Mouse (Mus musculus): Measurements from ENCODE around the gene Cenpb. TPM values are rescaled to one million over a fixed set of nuclear protein-coding genes. Genes with fewer than 3 reads are reported as not detected.

Cenpb gene
- total RNA-seq, 2 experiments from 2014 or later = 72.3 to 78.8 TPM

DNA sequence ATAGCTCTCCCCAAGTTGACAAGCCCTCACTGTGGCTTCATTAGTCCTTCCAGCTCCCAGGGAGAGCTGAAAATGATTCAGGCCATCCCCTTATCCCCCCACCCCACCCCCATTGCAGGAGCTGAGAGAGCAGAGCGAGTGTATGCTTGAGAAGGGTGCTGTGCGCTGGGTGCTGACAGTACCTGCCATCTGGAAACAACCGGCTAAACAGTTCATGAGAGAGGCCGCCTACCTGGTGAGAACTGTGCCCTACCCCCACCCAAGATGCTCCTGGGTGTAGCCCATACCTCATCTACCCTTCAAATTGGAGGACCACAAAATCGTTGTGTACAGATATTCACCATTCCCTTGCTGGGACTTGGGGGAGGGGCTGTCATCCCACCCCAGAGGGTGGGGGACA, 40.6 kb downstream of the Cenpb start:
- no peak for DNase-seq (ENCODE audit: low spot score in 2 of 2)
- no peak overlapping the region for H3K4me3 ChIP-seq
- H3K27ac ChIP-seq = no peak overlapping the region
- no peak for TF ChIP-seq CTCF (conservative IDR thresholded peaks at IDR 0.05)

GRCm38 (mm10) chr2:131138760-131139159, 41.1 kb downstream of the Cenpb start:
- TF ChIP-seq CTCF (conservative IDR thresholded peaks at IDR 0.05) = no peak
- no peak for DNase-seq (ENCODE audit: low spot score in 2 of 2)
- no peak overlapping the region for H3K27ac ChIP-seq
- no peak overlapping the region for H3K4me3 ChIP-seq

- no peak overlapping the region for H3K4me3 ChIP-seq
- no peak for DNase-seq (ENCODE audit: low spot score in 2 of 2)
- no peak overlapping the region for H3K27ac ChIP-seq
- no peak for TF ChIP-seq CTCF (conservative IDR thresholded peaks at IDR 0.05)
These were observed 41.6 kb downstream of the Cenpb start for GRCm38 (mm10) chr2:131138296-131138695.

DNA sequence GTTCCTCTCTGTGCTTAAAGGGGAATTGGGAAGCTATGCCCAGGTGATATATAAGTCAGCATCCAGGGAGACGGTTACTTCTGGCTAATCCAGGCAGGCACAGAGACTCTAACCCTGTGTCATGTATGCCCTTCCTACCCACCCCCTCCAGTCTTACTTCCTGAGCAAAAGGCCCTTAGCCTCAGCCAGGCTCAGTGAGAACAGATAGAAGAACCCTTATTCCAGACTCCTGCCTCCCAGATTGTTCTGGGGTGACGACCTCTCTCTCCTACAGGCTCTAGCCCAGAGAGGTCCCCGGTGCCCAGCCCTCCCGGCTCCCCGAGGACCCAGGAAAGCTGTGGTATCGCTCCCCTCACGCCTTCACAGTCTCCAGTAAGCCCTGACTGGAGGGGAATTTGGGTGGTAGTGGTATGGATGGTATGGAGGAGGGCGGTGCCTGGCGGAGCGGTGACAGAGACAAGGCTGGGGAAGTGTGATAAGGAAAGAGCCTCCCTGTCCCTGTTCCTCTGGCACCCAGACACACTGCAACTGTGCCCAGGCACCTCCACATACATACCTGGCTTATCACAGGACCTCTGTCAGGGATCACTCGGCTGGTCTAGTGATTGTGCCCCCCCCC, 44.2 kb downstream of the Cenpb start:
- no peak overlapping the region for H3K4me3 ChIP-seq
- no peak for DNase-seq (ENCODE audit: low spot score in 2 of 2)
- H3K27ac ChIP-seq = peak overlapping the region; percentile 61; the same call in 1 of the 2 replicates
- TF ChIP-seq CTCF (conservative IDR thresholded peaks at IDR 0.05) = no peak

DNA sequence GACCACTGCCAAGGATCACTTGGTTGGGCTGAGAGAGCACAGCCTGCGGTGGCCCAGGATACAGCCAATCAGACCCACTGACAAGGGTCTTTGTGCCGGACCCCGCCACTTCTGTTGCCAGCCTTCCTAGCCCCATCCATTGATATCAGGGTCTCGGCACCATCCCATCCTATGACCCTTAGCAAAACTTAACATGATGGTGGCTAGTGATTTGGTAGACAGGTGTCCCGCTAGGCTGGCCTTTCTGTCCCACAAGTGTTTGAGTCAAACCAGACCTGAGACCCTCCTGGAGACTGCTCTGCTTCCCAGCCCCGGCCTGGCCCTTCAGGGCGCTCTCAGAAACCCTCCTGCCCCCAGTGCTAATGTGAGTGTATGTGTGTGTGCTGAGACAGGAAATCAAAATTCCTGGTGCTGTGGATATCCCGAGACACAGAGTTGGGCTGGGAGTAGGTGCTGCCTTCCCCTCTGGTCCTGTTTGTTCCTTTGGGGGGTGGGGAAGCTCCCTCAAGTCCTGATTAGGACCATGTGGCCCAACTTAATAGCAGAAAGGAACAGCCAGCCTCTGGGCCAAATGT, 45.0 kb downstream of the Cenpb start:
- TF ChIP-seq CTCF (conservative IDR thresholded peaks at IDR 0.05) = no peak
- peak overlapping the region; percentile 61; the same call in 1 of the 2 replicates for H3K27ac ChIP-seq
- DNase-seq (ENCODE audit: low spot score in 2 of 2) = no peak

DNA sequence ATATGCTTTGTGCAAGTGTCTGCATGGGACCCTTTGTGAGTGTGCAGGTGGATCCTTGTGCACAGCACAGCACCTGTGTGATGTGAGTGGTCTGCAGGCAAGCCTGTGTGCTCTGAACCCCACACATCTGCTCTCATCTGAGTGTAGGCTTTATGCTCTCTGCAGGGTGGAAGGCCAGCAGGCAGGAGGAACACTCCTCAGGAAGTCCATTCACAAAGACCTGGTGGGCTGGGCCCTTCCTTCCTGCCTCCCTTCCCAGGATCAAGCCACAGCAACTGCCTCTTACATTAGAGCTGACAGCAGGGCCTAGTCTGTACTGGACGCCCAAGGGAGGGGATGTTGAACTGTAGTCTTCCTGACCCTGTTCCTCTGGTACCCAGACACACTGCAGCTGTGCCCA, 45.5 kb downstream of the Cenpb start:
- no peak for TF ChIP-seq CTCF (conservative IDR thresholded peaks at IDR 0.05)
- no peak for DNase-seq (ENCODE audit: low spot score in 2 of 2)
- no peak overlapping the region for H3K4me3 ChIP-seq
- H3K27ac ChIP-seq = peak overlapping the region; percentile 61; the same call in 1 of the 2 replicates

More for the DNA sequence above, 45.0 kb downstream of the Cenpb start:
- no peak overlapping the region for H3K4me3 ChIP-seq

DNA sequence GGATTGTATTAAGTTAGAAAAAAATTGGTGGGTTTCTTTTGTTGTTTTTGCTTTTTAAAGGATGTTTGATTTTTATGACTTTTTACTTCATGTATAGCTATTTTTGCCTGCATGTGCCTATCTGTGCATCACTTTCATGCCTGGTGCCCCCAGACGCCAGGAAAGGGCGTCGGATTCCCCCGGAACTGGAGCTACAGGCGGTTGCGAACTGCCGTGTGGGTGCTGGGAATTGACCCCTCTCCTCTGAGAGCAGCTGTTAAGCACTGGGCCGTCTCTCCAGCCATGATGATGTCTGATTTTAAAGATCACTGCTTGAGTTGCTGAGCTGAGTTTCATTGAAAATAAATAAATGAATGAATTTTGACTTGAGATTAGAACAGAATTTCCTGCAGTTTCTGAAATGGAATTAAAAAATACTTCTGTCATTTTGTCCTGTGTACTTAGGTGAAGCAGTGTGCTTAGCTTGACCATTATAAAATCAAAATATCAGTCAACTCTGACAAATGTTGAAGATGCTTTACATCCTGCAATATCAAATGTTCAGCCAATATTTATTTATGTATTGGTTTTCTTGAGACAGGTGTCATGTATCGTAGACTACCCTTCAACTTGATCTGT, 46.8 kb downstream of the Cenpb start, which contains the start of gene Gm11037:
Gene Gm11037, plus strand, starts transcription at position 568 of the 618 bp plus-strand sequence.
- no peak for DNase-seq (ENCODE audit: low spot score in 2 of 2)
- H3K4me3 ChIP-seq = no peak within 1 kb of the TSS
- TF ChIP-seq CTCF (conservative IDR thresholded peaks at IDR 0.05) = no peak
- H3K27ac ChIP-seq = peak within 1 kb of the TSS; percentile 37; the same call in 1 of the 2 replicates

DNA sequence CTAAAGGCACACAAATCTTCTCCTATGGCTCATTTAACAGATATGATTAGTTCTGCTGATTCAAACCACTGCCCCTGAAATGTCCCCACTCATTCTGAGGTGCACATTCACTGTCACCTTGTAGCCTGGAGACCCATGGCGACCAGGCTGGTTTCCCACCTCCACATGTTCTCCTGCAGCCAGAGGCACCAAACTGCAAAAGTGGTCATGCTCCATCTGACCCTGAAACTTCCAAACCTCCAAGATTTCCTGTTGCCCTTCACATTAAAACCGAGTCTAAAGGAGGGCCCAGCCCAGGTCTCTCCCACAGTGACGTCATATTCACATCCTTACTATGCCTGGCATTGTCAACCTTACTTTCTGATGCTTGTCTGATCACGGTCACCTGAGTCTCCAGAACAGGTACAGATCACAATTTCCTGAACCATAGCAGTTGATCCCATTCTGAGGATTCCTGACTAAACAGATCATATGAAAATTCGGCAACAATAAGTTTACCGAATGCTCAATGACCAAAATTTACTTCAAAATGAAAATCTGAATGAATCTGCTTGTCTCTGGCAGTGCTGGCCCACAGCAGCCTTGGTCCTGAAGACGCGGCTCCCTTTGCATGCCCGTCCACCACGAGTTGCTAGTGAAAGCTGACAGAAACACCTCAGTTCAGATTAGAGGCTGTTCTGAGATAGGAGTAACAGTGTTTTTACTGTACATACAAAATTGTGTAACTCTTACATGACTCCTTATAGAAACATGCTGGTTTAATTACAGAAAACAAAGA, 47.6 kb downstream of the Cenpb start:
- no peak for DNase-seq (ENCODE audit: low spot score in 2 of 2)
- no peak for TF ChIP-seq CTCF (conservative IDR thresholded peaks at IDR 0.05)
- Histone ChIP-seq H3K4me3 (no peak overlapping the region), H3K27ac (no peak overlapping the region)

DNA sequence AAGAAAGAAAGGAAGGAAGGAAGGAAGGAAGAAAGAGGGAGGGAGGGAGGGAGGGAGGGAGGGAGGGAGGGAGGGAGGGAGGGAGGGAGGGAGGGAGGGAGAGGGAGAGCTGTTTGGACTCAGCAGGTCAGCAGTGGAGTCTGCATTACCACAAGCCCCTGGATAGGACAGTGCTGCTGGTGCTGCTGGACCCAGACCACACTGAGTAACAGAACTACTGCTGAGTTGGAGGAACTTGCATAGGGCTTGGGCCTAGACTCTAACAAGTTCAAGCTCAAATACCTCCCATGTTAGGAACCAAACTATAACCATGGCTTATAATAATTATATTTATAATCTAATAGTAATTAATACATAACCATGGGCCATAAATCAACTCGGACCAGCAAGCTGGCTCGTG, 49.0 kb downstream of the Cenpb start:
- Histone ChIP-seq H3K27ac (no peak overlapping the region), H3K4me3 (no peak overlapping the region)
- no peak for DNase-seq (ENCODE audit: low spot score in 2 of 2)
- no peak for TF ChIP-seq CTCF (conservative IDR thresholded peaks at IDR 0.05)

GRCm38 (mm10) chr2:131129836-131130235, 50.0 kb downstream of the Cenpb start:
- peak overlapping the region; percentile 46; the same call in 1 of the 2 replicates for H3K27ac ChIP-seq
- DNase-seq (ENCODE audit: low spot score in 2 of 2) = no peak
- no peak for TF ChIP-seq CTCF (conservative IDR thresholded peaks at IDR 0.05)
- no peak overlapping the region for H3K4me3 ChIP-seq

DNA sequence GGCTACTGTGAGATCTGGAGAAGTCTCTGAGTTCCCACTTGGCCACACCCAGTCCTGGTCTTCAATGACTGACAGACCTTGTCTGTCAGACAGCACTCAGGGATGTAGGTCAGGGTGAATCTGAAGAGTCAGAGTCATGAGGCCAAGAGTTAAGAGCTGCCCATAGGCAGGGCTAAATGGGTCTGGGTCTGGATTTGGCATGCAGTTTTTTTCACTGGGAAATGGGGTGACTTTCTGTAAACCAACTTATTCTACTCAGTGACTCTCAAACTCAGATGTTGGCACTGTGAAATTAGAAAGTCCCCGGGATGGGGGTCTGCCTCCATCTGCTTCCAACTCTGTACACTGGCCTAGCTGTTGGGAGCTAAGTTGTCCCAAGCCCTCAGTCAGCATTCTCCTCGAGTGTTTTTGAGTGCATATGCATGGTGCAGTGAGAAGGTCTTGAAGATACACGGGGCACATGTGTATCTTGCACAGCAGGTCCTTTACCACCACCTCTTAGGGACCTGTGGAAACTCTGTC, 51.2 kb downstream of the Cenpb start:
- Histone ChIP-seq H3K4me3 (no peak overlapping the region; the same call in 1 of the 2 replicates), H3K27ac (peak overlapping the region; percentile 46; the same call in 1 of the 2 replicates)
- no peak for TF ChIP-seq CTCF (conservative IDR thresholded peaks at IDR 0.05)
- DNase-seq (ENCODE audit: low spot score in 2 of 2) = no peak

GRCm38 (mm10) chr2:131128211-131128610, 51.7 kb downstream of the Cenpb start:
- Histone ChIP-seq H3K4me3 (peak overlapping the region; percentile 47; the same call in 1 of the 2 replicates), H3K27ac (peak overlapping the region; percentile 73)
- TF ChIP-seq CTCF (conservative IDR thresholded peaks at IDR 0.05) = no peak
- no peak for DNase-seq (ENCODE audit: low spot score in 2 of 2)

Data from layer of hippocampus, adult 2 months (tissue).